Mouse (Mus musculus): ENCODE data around the gene Tro. TPM values are rescaled to one million over a fixed set of nuclear protein-coding genes. Genes with fewer than 3 reads are reported as not detected.

Gene Tro
- polyA plus RNA-seq, 1 experiment from 2014 or later, result 9.1 TPM

- no peak for DNase-seq (ENCODE audit: low spot score)
- Histone ChIP-seq H3K27me3 (ENCODE audit: insufficient read depth, low read length) (no peaks in the 10 kb centered on the region), H3K9me3 (replicated peaks; ENCODE audit: low read length) (no peaks in the 10 kb centered on the region), H3K4me2 (ENCODE audit: low read length) (no peak overlapping the region), H3K9ac (ENCODE audit: low read depth, low read length) (no peak overlapping the region), H3K4me1 (replicated peaks; ENCODE audit: insufficient read depth, low read length) (no peaks in the 10 kb centered on the region), H3K36me3 (ENCODE audit: insufficient read depth, low read length) (no peaks in the 10 kb centered on the region), H3K4me3 (replicated peaks; ENCODE audit: low read depth, low read length) (no peak overlapping the region), H3K27ac (no peak overlapping the region)
- 89% methylated on average over 2 of the region's 2 CpGs for WGBS
- ATAC-seq (replicated peaks; ENCODE audit: low FRiP score, low read depth), result no peak
- no peak for TF ChIP-seq CTCF (IDR thresholded peaks at IDR 0.05; ENCODE audit: low read depth)
These were observed 58.5 kb downstream of the Tro start for GRCm38 (mm10) chrX:150598882-150599281.

Other genes starting within 250 kb of the Tro start
- 35.9 and 39.0 TPM in 2 replicates for gene Tmem29, start 198.4 kb downstream of the Tro start, polyA plus RNA-seq (2015; fragmentation: Nextera tagmentation; extraction: Ambion mirVana)
- gene Alas2, start 110.2 kb downstream of the Tro start, polyA plus RNA-seq (2015; fragmentation: Nextera tagmentation; extraction: Ambion mirVana), result 12.6 and 12.7 TPM in 2 replicates
- 2.8 and 3.9 TPM in 2 replicates for gene Pfkfb1, start 69.4 kb downstream of the Tro start, polyA plus RNA-seq (2015; fragmentation: Nextera tagmentation; extraction: Ambion mirVana)
- gene Apex2, start 67.7 kb downstream of the Tro start, polyA plus RNA-seq (2015; fragmentation: Nextera tagmentation; extraction: Ambion mirVana), result 12.6 and 12.9 TPM in 2 replicates
- gene Maged2, start 156.8 kb upstream of the Tro start, polyA plus RNA-seq (2015; fragmentation: Nextera tagmentation; extraction: Ambion mirVana), result 449 and 472 TPM in 2 replicates